Mouse (Mus musculus): ENCODE data around the gene Dnaaf2. TPM values are rescaled to one million over a fixed set of nuclear protein-coding genes. Genes with fewer than 3 reads are reported as not detected.

Gene Dnaaf2
- polyA plus RNA-seq, 1 experiment: 1.6 TPM

DNA sequence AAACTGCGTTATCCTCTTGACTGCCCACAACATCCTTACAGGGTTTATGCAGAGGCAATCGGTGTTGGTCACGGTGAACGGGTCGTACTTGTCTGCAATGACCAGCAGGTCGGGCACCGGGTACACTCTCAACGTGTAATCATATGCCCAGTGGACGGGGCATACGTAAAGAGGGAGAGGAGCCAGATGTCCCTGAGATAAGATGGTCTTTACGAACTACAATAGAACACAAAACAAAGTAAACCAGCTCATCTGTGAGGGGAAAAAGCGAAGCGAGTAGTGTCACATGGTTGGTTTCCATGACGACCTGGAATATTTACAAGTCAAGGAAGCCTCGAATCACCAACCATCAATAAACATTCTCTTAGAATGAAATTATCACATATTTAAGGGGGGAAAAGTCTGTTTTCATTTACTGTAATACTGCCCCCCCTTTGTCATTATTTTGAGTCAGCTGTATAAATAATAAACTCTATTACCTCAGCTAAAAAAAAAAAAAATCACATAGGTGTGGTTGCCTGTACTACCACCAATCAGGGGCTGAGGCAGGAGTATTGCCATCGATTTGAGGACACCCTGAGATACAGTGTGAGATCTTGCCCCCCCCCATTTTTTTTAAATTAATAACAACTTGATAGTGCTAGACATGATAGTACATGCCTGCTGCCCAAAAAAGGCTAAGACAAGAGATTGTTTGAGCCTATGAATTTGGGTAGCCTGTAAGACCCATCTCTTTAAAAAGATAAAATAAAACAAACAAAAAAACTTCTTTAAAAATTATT, 6.0 kb upstream of the Dnaaf2 start, which contains the start of gene Gm49384:
TSS of gene Gm49384 (minus strand) at position 216 of the 782 bp plus-strand sequence.
- Histone ChIP-seq H3K27ac (ENCODE audit: insufficient read depth, low read depth, low read length) (no peak within 1 kb of the TSS), H3K4me3 (ENCODE audit: insufficient read depth, low read length) (no peak within 1 kb of the TSS), H3K4me1 (ENCODE audit: control insufficient read depth, insufficient read depth, low read length) (peaks cover 5% of the 10 kb centered on the region)
- TF ChIP-seq CTCF (IDR thresholded peaks at IDR 0.05; ENCODE audit: low read depth, low read length) (no peak), POLR2A (IDR thresholded peaks at IDR 0.05; ENCODE audit: borderline replicate concordance, low read depth, low read length) (no peak)

GRCm38 (mm10) chr12:69198985-69199384, 756 bp upstream of the Dnaaf2 start:
- H3K27ac ChIP-seq (ENCODE audit: insufficient read depth, low read depth, low read length): peak overlapping the region; percentile 66
- peak overlapping the region; percentile 29 for H3K4me3 ChIP-seq (ENCODE audit: insufficient read depth, low read length)
- TF ChIP-seq CTCF (IDR thresholded peaks at IDR 0.05; ENCODE audit: low read depth, low read length) (no peak), POLR2A (IDR thresholded peaks at IDR 0.05; ENCODE audit: borderline replicate concordance, low read depth, low read length) (no peak)
- H3K4me1 ChIP-seq (ENCODE audit: control insufficient read depth, insufficient read depth, low read length): peaks cover 10% of the 10 kb centered on the region

DNA sequence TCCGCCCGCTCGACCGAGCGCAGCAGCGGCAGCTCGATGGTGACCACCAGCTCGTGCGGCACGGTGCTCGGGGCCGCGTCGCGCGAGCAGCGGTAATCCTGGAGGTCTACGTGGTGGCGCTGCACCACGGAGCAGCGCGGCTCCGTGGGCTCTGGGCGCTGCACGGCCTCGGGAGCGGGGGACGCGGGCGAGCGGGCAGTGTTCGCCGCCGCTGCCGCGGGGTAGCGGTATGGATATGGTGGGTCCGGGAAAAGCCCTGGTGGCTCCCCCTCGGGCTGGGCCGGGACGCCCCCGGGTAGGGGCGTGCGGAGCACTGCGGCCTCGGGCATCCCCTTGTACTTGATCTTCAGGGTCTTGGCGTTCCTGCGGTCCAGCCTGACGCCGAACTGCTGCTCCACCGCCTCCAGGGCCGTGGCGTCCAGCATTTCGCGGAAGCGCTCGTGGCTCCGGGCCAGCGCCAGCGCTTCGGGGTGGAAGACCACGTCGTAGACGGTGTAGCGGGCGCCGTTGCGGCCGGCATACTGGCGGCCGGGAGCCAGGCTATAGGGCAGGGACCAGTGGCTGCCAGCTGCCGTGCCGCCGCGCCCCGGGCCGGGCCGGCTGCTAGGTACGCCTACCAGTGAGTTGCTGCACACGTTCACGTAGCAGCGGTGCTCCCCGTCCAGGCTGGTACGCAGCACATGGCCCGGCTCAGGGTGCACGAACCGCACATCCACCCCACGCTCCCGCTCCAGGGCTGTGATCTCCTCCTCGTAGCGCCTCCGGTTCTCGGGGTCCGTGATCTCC, 658 bp downstream of the Dnaaf2 start:
- H3K4me1 ChIP-seq (ENCODE audit: control insufficient read depth, insufficient read depth, low read length): peaks cover 12% of the 10 kb centered on the region

DNA sequence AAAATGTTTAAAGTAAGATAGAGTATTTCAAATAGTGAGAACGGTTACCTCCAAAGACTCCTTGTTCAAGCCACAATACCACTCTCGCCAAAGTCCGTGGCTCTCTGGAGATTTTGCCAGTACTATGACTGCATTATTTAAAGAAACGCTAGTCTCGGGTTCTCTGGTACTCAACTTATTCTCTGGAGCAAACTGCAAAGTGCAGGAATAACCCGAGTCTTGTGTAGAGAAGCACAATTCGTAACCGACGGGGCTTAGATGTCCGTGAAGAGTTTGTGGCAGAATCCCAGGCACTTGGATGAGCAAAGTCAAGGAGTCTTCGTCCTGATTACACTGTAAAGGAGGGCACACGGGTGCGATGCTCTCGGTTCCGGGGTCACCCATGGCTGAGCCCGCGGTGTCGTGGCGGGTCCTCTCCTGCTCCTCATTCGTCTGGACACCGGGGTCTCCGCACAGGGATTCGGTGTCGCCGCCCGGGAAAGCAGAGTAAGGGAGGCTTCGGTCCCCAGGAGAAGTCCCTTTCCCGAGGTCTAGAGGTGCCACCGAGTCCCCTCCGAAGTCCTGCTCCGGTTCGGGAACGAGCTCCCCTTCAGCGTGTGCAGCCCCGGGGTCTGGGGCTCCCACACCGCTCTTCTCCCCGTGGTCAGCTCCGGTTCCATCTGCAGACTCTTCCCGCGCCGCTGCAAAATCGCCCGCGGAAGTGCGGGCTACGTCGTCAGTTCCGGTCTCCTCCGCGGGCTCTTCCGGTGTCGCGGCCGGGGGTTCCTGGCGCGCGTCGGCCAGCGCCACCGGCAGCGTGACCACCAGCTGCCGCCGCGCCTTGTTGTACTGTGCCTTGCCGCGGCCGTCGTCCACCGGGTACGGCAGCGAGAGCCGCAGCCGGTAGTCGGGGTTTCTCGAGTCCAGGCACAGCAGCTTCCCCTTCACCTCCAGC, 1.5 kb downstream of the Dnaaf2 start, which contains the start of gene Gm49383:
TSS of gene Gm49383 (minus strand) at position 661 of the 934 bp plus-strand sequence.
- Histone ChIP-seq H3K4me1 (ENCODE audit: control insufficient read depth, insufficient read depth, low read length) (peaks cover 12% of the 10 kb centered on the region), H3K27ac (ENCODE audit: insufficient read depth, low read depth, low read length) (peak within 1 kb of the TSS; percentile 55), H3K4me3 (ENCODE audit: insufficient read depth, low read length) (peak within 1 kb of the TSS; percentile 94)
- TF ChIP-seq POLR2A (IDR thresholded peaks at IDR 0.05; ENCODE audit: borderline replicate concordance, low read depth, low read length) (no peak), CTCF (IDR thresholded peaks at IDR 0.05; ENCODE audit: low read depth, low read length) (no peak)

More for the DNA sequence above, 658 bp downstream of the Dnaaf2 start:
- Histone ChIP-seq H3K4me3 (ENCODE audit: insufficient read depth, low read length) (peak overlapping the region; percentile 94), H3K27ac (ENCODE audit: insufficient read depth, low read depth, low read length) (peak overlapping the region; percentile 55)
- no peak for TF ChIP-seq CTCF (IDR thresholded peaks at IDR 0.05; ENCODE audit: low read depth, low read length)
- TF ChIP-seq POLR2A (IDR thresholded peaks at IDR 0.05; ENCODE audit: borderline replicate concordance, low read depth, low read length): no peak

- Histone ChIP-seq H3K27ac (ENCODE audit: insufficient read depth, low read depth, low read length) (no peak overlapping the region), H3K4me3 (ENCODE audit: insufficient read depth, low read length) (no peak overlapping the region), H3K4me1 (ENCODE audit: control insufficient read depth, insufficient read depth, low read length) (peaks cover 2% of the 10 kb centered on the region; the same call in 1 of the 2 replicates)
- TF ChIP-seq CTCF (IDR thresholded peaks at IDR 0.05; ENCODE audit: low read depth, low read length): no peak
These were observed 5.6 kb downstream of the Dnaaf2 start for GRCm38 (mm10) chr12:69192637-69193036.

GRCm38 (mm10) chr12:69191396-69191795, 6.8 kb downstream of the Dnaaf2 start:
- no peak for TF ChIP-seq POLR2A (IDR thresholded peaks at IDR 0.05; ENCODE audit: borderline replicate concordance, low read depth, low read length)
- TF ChIP-seq CTCF (IDR thresholded peaks at IDR 0.05; ENCODE audit: low read depth, low read length): no peak
- no peak overlapping the region for H3K27ac ChIP-seq (ENCODE audit: insufficient read depth, low read depth, low read length)
- no peak overlapping the region for H3K4me3 ChIP-seq (ENCODE audit: insufficient read depth, low read length)
- H3K4me1 ChIP-seq (ENCODE audit: control insufficient read depth, insufficient read depth, low read length): peaks cover 9% of the 10 kb centered on the region

DNA sequence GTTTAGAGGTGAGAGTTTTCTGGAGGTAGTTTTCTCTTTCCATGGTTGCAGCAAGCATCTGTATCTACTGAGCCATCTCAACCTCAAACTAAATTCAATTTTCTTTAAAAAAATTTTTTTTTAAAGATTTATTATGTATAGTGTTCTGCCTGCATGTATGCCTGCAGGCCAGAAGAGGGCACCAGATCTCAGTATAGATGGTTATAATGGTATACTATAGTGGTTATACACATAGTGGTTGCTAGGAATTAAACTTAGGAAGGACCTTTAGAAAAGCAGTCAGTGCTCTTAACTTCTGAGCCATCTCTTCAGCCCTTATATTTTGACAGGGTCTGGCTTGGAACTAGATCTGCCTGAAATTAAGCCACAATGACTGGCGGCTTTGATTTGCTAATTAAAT, 7.7 kb downstream of the Dnaaf2 start:
- Histone ChIP-seq H3K27ac (ENCODE audit: insufficient read depth, low read depth, low read length) (no peak overlapping the region), H3K4me3 (ENCODE audit: insufficient read depth, low read length) (no peak overlapping the region)
- TF ChIP-seq POLR2A (IDR thresholded peaks at IDR 0.05; ENCODE audit: borderline replicate concordance, low read depth, low read length) (no peak), CTCF (IDR thresholded peaks at IDR 0.05; ENCODE audit: low read depth, low read length) (no peak)

DNA sequence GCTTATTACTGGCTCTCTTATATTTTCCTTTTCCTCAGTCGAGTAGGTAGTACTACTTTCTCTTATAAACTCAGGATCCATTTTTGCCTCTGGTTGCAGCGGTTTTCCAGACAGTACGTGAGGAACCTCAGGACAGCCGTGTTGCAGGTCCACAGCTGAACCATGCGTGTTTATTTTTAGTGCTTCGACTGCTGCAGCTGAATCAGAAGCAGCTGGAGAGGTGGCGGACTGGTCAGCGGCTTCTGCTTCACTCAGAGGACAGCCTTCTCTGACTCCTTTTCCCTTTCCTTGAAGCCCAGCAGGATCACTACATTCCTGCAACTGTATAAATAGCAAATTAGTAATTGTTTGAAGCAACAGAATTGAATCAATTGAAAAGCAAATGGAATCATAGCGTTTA, 8.2 kb downstream of the Dnaaf2 start:
- Histone ChIP-seq H3K27ac (ENCODE audit: insufficient read depth, low read depth, low read length) (no peak overlapping the region), H3K4me3 (ENCODE audit: insufficient read depth, low read length) (no peak overlapping the region), H3K4me1 (ENCODE audit: control insufficient read depth, insufficient read depth, low read length) (peaks cover 9% of the 10 kb centered on the region)
- TF ChIP-seq POLR2A (IDR thresholded peaks at IDR 0.05; ENCODE audit: borderline replicate concordance, low read depth, low read length) (no peak), CTCF (IDR thresholded peaks at IDR 0.05; ENCODE audit: low read depth, low read length) (no peak)

More for the DNA sequence above, 7.7 kb downstream of the Dnaaf2 start:
- peaks cover 9% of the 10 kb centered on the region for H3K4me1 ChIP-seq (ENCODE audit: control insufficient read depth, insufficient read depth, low read length)

All from bone marrow macrophage, adult 2 months (primary cell).